Mouse (Mus musculus): ENCODE measurements around the gene Fndc3b.

Fndc3b gene

GRCm38 (mm10) chr3:27709906-27710647, 1.0 kb downstream of the Fndc3b start:
- 0 out of 2 replicates have a peak, but pooled peaks have one; percentile 2 for ATAC-seq (ENCODE audit: insufficient number of reproducible peaks, low FRiP score, low TSS enrichment)

GRCm38 (mm10) chr3:27709096-27709905, 1.8 kb downstream of the Fndc3b start:
- ATAC-seq (ENCODE audit: insufficient number of reproducible peaks, low FRiP score, low TSS enrichment), result no peak

GRCm38 (mm10) chr3:27708581-27708980, 2.5 kb downstream of the Fndc3b start:
- ATAC-seq (ENCODE audit: insufficient number of reproducible peaks, low FRiP score, low TSS enrichment), result no peak

GRCm38 (mm10) chr3:27705761-27706160, 5.3 kb downstream of the Fndc3b start:
- ATAC-seq (ENCODE audit: insufficient number of reproducible peaks, low FRiP score, low TSS enrichment), result no peak

GRCm38 (mm10) chr3:27705056-27705455, 6.1 kb downstream of the Fndc3b start:
- ATAC-seq (ENCODE audit: insufficient number of reproducible peaks, low FRiP score, low TSS enrichment), result no peak

- no peak for ATAC-seq (ENCODE audit: insufficient number of reproducible peaks, low FRiP score, low TSS enrichment)
Measured at GRCm38 (mm10) chr3:27704641-27705040, 6.5 kb downstream of the Fndc3b start.

- no peak for ATAC-seq (ENCODE audit: insufficient number of reproducible peaks, low FRiP score, low TSS enrichment)
Measured at GRCm38 (mm10) chr3:27703531-27703930, 7.6 kb downstream of the Fndc3b start.

GRCm38 (mm10) chr3:27703081-27703480, 8.0 kb downstream of the Fndc3b start:
- ATAC-seq (ENCODE audit: insufficient number of reproducible peaks, low FRiP score, low TSS enrichment), result no peak

- ATAC-seq (ENCODE audit: insufficient number of reproducible peaks, low FRiP score, low TSS enrichment), result no peak
Measured at GRCm38 (mm10) chr3:27698671-27699070, 12.4 kb downstream of the Fndc3b start.

- no peak for ATAC-seq (ENCODE audit: insufficient number of reproducible peaks, low FRiP score, low TSS enrichment)
Measured at GRCm38 (mm10) chr3:27696449-27696797, 14.7 kb downstream of the Fndc3b start.

GRCm38 (mm10) chr3:27695612-27696448, 15.3 kb downstream of the Fndc3b start:
- no peak for ATAC-seq (ENCODE audit: insufficient number of reproducible peaks, low FRiP score, low TSS enrichment)

GRCm38 (mm10) chr3:27694586-27694985, 16.5 kb downstream of the Fndc3b start:
- no peak for ATAC-seq (ENCODE audit: insufficient number of reproducible peaks, low FRiP score, low TSS enrichment)

- no peak for ATAC-seq (ENCODE audit: insufficient number of reproducible peaks, low FRiP score, low TSS enrichment)
Measured at GRCm38 (mm10) chr3:27694111-27694510, 17.0 kb downstream of the Fndc3b start.

- no peak for ATAC-seq (ENCODE audit: insufficient number of reproducible peaks, low FRiP score, low TSS enrichment)
Measured at GRCm38 (mm10) chr3:27691486-27692160, 19.5 kb downstream of the Fndc3b start.

- ATAC-seq (ENCODE audit: insufficient number of reproducible peaks, low FRiP score, low TSS enrichment), result no peak
Measured at GRCm38 (mm10) chr3:27690030-27690429, 21.1 kb downstream of the Fndc3b start.

- peak; percentile 83 for ATAC-seq (ENCODE audit: insufficient number of reproducible peaks, low FRiP score, low TSS enrichment)
Measured at GRCm38 (mm10) chr3:27689149-27689865, 21.8 kb downstream of the Fndc3b start.

- no peak for ATAC-seq (ENCODE audit: insufficient number of reproducible peaks, low FRiP score, low TSS enrichment)
Measured at GRCm38 (mm10) chr3:27686732-27687491, 24.2 kb downstream of the Fndc3b start.

GRCm38 (mm10) chr3:27685650-27686208, 25.4 kb downstream of the Fndc3b start:
- ATAC-seq (ENCODE audit: insufficient number of reproducible peaks, low FRiP score, low TSS enrichment), result no peak

GRCm38 (mm10) chr3:27685134-27685533, 26.0 kb downstream of the Fndc3b start:
- no peak for ATAC-seq (ENCODE audit: insufficient number of reproducible peaks, low FRiP score, low TSS enrichment)
